Mouse (Mus musculus) embryonic fibroblast, embryonic 13.5 days (primary cell): ENCODE data around the gene Serpinb6c.

Experiments used
- CTCF ChIP-seq: IDR thresholded peaks from 2 replicates; pipeline ENCODE4 v1.5.1; 2011; ENCODE audit warnings: mild to moderate bottlenecking, control low read depth, low read length, moderate library complexity, borderline replicate concordance; ENCODE audit not compliant: insufficient read depth
- POLR2A ChIP-seq: IDR thresholded peaks from 2 replicates; pipeline ENCODE4 v1.6.1; 2011; ENCODE audit warnings: low read depth, mild to moderate bottlenecking, control low read depth, low read length, moderate library complexity

DNA sequence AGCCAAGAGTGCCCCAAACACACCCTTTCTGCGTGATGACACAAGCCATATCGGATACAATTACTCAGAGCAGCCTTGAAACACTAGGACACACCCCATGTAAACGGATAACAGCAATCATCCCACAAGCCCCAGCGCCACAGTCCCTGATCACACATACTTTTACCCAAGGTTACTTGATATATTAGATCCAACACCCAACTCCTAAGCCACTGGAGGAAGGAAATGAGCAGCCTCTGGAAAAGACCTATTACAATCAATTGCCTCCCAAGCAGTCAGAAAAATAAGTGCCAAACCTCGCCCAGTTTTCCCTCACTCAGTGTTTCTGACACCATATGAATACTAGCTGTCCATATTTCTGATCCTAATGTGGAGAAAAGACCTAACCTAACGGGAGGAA is 29.2 kb upstream of the Serpinb6c start:
- TF ChIP-seq CTCF (no peak), POLR2A (no peak)
